Mouse (Mus musculus) E14TG2a.4 (cell line): Measurements from ENCODE around the gene Slc9a9.

ENCODE experiments used
- CTCF ChIP-seq: conservative IDR thresholded peaks from 2 replicates; pipeline ENCODE4 v1.5.1; 2014; ENCODE audit warnings: low read length
- NANOG ChIP-seq: IDR thresholded peaks from 2 replicates; pipeline ENCODE4 v1.6.1; 2014; ENCODE audit warnings: borderline replicate concordance, low read length, mixed read lengths
- POU5F1 ChIP-seq: IDR thresholded peaks from 2 replicates; pipeline ENCODE4 v1.6.1; 2014; ENCODE audit warnings: low read length, borderline replicate concordance

DNA sequence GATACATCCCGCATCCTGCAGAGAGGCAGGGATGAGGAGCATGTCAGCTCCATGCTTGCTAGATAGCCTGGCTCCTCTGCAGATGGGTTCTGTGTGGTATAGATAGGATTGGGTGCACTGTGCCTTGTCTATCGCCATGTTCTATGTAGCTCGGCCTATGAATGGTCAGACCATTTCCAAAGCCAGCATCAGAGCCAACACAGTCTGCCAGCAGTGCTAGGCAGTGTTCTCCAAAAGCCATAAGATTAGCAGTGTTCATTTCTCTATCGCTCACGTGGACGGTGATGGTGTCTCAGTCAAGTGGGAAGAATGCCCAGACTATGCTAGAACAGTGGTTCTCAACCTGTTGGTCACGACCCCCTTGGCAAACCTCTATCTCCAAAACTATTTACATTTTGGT, 512.6 kb downstream of the Slc9a9 start:
- no peak for TF ChIP-seq CTCF
- TF ChIP-seq NANOG = no peak
- TF ChIP-seq POU5F1 = no peak
